Mouse (Mus musculus) regulatory T cell (primary cell): ENCODE measurements around the gene Prss46.

ENCODE experiments used
- in situ Hi-C: fragments of 300-600 bp; cut with MboI, MseI; formaldehyde crosslinking; loops from one replicate; pipeline ENCODE4 v1.15.1; 2025; ENCODE audit warnings: high pct_unique_total_duplicates

The Prss46 gene

DNA sequence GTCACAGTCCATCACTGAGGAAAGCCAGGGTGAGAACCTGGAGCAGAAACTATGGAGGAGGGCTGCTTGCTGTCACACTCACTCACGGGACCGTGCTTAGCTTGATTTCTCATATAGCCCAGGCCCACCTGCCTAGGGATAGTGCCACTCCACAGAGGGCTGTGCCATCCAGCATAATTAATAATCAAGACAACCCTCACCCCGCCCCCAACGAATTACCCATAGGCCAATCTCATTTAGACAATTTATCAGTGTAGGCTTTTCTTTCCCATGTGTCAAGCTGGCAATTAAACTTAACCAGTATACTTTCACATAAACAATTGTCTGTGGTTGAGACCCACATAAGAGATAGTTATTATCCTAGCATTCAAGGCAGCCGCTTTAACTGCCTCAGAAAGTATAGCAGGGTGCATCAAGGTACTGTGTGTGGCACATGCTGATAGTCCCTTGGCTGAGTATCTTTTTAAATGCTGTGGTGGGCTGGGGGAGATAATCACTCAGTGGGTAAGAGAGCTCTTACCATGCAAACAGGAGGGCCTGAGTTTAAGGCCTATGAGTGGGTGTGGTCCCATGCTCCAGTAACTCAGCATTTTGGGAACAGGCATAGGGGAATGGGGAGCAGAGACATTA, 14.8 kb downstream of the Prss46 start:
- in situ Hi-C loops, result no loop called here

DNA sequence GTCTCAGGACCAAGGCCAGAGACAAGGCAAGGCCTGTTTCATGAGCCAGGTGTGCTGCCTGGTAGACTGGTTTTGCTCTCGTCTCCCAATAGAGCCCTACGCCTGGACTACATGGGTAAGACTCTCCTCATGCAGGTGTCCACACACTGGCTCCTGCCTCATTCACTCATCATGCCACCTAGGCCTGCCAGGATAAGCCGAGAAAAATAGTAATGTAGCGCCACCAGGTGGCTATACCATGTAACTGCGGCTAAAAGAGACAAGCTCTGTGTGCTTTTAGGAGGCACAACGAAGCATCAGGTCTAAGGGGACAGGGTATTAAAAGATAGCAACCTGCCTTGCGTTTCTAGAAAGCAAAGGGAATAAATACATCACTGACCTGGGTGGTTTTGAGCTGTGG, 26.7 kb downstream of the Prss46 start:
- in situ Hi-C loops, result no loop called here

DNA sequence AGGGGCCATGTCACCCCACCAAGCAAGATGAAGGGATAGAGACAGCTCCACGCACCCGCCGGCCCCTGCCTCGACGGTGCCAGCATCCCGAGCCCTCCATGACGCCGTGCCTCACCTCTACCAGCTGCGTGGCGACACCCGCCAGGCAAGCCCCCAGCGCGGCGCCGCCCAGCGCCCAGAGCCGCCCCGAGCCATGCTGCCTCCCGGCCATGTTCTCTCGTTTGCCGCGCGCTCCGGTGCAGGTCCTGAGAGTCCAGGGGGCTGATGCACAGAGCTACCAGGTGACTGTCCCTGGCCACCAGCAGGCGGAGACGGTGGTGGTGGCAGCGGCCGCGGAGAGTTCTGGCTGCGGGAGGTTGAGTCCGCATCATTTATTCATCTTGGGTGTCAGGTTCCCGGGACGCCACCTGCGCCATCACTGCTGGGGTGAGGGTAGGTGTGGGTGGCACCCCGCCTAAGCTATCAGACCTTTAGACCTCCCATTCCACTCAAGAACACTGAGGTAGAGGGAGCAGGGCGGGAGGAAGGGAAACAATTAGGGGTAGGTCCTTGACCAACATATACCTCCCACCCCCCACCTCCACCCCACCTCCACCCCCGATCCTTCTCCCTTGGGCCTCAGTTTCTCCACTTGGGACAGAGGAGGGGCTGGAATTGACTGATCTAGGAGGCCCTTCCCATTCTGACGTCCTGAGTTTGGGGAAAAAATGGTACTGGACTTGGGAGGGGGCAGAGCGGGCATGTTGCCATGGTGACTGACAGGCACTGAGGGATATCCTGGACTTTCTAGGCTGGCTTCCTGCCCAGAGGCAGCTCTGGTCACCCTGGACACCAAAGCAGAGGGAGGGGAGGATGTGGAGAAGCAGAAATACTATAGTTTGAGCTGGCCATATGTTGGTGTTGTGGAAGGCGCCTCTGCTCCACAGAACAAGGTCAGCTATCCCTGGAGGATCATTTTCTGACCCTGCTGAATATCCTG, 29.7 kb downstream of the Prss46 start:
- in situ Hi-C loops, result no loop called here

DNA sequence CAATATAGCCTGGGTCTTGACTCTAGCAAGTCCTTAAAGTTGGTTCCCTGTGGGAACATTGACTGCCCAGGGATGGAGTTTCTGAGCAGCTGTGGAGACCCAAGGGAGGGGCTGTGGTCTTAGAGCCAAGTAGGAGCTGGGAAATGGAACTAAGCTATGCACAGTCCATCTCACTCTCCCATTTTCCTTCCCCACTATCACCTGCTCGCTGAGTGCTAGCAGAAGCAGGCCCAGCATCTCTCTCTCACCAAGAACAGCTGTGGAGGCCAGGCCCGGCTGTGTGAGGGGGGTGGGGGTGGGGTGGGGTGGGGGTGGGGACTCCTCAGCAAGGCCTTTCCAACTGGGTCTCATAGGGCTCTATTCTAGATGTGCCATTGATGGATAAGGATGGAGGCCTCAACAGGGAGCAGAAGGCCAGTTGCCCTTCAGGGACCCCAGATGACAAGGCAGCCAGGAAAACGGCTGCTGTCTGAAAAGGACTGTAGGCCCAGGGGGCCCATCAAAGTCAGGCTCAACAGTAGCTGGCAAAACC, 30.4 kb downstream of the Prss46 start:
- in situ Hi-C loops, result no loop called here

DNA sequence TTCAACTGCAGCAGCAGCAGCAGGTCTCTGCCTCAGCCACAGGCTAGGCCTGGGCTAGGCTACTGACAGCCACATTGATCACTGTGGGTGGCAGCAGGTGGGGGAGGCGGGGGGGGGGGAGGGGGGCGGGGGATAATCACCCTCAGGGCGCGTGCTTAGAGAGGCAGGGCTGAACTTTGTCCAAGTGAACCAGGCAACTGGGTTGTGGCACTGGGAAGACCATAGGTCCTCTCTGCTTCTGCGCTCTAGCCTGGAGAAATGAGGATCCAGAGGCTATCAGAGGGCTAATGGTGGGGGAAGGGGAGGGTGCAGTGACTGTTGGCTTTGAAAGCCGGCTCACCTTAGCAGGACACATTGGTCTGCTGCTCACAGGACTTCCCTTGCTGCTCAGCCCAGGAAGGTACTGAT, 31.0 kb downstream of the Prss46 start:
- in situ Hi-C loops, result no loop called here

DNA sequence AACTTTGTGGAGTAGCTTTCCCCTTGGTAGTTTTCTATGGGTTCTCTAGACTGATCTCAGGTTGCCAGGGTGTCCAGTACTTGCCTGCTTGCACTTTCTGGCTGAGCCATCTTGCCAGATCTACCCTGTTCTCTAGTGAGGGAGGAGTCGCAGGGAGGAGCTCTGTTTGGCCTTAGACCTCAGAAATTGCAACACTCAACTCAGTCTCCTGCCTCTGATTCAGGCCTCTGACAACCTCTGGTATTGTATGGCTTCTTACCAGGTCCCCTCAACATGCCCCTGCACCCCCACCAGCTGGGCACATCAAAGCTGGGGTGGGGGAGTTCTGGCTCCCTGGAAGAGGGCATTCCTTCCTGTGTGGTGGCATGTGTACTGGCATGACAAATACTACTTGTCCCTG, 33.0 kb downstream of the Prss46 start:
- in situ Hi-C loops, result no loop called here

DNA sequence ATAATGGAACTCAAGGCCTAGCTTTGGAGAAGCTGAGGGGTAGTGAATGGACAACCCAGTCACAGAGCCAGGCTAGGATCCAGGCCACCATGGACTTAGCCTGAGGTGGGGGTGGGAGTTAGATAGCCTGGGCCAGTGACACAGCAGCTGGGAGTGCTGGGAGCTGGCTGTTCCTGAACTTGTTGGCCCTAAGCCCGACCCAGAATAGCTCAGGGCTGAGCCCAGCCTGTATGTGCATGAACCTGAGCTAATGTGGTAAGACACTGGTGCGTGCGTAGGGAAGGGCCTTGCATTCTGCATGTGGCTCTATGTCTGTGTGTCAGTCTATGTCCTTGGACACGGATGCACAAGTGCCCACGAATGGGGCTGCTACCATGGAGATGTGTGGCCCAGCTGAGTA, 33.6 kb downstream of the Prss46 start:
- in situ Hi-C loops, result no loop called here

DNA sequence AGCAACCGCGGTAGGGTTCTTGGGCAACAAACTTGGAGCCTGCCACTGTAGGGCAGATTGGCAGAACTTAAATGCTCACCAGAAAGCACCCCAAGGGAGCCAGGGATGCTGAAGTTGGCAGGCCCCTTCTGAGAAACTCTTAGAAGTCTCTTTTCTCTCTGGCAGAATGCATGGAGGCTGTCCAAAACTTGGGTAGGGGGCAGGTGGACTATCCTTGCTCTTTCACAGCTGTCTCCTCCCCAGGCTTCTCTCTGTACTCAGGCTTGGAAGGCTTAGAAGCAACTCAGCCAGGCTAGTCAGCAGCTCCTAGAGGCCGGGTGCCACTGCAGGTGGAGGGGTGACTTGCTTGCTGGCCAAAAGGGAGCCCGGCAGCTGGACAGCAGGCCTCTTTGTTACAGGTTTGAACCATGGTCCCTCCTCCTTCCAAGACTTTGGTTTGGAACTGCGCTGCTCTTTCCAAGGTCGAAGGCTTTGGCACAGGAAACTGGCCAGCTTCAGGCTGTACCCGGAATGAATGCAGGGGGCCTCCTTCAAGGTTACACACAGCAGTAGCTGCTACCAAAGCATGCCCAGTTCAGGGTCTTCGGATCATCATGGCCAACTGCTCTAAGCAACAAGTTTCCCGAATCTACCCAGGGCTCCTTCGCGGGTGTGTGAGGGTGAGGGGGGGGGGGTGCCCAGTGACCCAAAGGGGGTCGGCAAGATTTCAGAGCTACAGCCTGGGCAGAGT, 35.0 kb downstream of the Prss46 start, which contains the start of gene Als2cl:
Gene Als2cl (plus strand): TSS at position 680 of the 730 bp plus-strand sequence.
- in situ Hi-C loops, result no loop called here

DNA sequence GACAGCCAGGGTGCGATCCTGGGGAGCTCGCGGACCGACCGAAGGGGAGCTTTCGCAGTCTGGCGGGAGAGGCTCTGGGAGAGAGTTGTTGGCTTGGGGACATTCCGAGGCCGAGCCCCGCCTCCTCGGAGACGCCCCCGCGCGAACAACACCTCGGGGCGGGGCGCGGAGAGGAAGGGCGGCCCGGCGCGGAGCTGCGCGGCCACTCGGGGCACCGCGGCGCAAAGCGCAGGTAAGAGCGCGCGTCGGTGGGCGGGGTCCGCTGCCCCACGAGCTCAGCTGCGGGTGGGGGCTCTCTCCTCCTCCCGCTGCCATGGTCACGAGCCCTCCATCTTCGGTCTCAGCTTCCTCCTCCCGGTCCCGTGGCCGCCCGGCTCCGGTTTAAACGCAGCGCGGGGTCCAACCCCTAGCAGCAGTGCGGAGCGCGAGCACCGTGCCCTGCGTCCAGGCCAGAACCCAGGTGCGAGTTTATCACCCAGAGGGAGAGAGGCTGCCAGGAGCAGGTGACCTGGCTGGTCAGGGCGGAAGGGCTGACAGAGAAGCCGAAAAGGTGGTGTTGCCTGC, 35.8 kb downstream of the Prss46 start, which contains the start of gene Tmie:
Gene Tmie (minus strand): TSS at position 116 of the 564 bp plus-strand sequence.
- in situ Hi-C loops, result no loop called here

DNA sequence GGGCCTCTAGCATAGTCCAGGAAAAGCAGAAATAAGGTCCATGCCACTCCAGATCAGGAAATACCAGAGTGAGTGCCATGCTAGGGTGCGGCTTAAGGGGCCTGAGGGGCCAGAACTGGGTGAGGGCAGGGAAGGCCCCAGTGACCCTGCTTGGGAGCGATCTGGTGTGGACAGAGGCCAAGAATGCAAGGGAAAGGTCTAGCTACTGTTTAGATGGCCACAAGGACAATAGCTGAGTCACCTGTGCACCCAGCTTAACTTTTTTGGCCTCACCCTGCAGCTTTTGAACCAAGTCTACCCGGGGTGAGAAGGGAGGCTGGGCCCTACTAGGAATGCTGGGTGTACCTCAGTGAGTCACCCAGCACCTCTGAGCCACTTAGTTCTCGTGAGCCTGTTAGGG, 36.5 kb downstream of the Prss46 start:
- in situ Hi-C loops, result no loop called here

DNA sequence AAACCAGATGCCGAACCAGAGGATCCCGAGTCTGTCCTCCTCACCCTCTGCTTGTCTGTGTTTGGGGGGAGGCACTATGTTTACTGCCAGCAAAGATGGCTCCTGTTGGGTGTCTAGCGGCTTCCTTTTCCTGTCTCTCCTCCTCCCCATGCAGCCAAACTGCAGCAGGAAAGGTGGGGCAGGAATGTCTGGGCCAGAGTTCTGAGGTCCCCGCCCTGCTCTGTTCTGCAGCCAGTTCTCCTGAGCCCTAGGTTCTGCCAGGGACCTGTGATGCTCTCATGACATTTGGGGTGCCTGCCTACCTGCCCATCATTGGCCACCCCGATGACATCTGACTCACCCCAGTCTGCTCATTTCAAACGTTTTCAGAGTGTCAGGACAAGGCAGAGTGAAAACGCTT, 37.6 kb downstream of the Prss46 start:
- in situ Hi-C loops, result no loop called here

DNA sequence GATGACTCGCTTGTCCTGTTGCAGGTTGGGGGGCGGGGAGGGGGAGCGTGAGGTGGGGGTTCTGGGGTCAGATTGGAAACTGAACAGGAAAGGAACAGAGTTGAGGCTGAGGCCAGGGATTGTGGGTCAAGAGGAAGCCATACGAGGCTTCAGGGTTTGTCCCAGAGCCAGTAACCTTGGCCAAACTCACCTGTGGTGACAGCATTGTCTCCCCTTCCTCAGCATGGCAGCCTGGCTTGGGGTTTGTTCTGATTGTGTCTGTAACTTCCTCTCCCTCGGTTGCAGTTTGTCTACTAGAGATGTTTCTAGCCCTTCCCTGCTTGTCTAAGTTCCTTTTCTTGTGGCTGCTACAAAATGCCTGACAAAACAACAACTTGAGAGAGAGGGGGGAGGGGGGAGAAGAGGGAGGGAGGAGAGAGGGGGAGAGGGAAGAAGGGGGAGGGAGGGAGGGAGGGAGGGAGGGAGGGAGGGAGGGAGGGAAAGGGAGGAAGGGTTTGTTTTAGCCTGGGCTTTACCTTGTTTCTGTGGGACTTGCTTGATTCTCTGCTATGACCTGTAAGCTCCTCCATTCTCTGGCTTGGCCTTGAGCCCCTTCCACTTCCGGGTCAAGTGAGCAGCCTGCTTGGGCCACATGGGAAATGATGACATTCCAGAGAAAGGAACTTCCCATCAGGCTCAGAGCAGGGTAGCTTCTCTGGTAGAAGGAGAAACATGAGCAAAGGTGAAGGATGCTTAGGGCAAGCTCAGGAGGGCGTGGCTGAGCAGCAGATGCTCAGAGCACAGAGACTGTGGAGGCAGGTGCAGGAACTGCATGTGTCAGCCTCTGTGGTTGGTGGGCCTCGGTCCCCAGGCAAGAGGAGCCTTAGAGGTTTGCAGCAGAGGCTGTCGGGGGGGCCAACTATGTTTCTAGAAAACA, 43.3 kb downstream of the Prss46 start:
- in situ Hi-C loops, result no loop called here

DNA sequence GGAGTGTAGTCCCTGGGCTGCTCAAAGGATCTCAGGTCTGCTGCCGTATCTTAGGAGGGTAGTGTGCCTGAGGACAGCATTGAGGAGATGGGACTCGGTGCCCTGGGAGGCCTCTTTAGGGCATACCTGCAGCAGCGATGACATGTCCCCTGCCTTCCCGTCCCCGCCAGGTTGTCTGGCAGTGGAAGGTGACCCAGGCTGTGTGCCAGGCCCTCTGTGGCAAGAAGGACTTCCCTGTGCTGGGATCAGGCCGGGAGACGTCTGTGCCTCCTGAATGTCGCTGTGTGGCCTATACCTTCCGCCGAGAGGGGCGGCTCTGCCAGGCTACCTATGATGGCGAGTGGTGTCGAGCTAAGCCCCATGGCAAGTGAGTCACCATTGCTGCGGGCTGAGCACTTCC, 44.6 kb downstream of the Prss46 start:
- in situ Hi-C loops, result no loop called here

DNA sequence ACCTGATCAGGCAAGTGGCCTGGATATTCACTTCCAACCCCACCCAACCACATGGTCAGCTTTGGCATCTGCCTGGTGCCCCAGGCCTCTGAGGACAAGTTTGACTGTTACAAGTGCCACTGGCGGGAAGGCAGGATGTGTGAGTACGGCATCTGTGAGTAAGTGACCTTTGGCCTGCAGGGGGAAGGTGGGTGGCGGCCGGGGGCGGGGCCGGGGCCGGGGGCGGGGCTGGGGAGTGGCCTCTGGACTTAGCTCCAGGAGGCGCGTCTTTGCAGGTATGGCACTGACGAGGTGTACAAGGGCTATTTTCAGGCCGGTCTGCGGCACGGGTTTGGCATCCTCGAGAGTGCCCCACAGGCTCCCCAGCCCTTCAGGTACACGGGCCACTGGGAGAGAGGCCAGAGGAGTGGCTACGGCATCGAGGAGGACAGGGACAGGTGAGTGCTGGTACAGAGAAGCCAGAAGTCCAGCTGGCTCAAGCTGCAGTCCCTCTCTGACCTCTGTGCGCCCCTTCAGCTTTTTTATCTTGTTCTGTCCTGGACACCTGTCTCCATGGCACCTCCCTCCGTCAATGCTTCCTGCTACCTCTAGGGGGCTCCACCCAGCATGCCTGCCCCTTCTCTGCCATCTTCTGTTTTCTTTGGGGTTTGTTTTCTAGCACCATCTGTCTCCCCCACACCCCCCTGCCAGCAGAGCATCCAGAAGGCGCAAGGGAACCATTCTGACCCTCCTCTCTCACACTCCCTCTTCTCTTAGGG, 45.9 kb downstream of the Prss46 start:
- in situ Hi-C loops, result no loop called here

DNA sequence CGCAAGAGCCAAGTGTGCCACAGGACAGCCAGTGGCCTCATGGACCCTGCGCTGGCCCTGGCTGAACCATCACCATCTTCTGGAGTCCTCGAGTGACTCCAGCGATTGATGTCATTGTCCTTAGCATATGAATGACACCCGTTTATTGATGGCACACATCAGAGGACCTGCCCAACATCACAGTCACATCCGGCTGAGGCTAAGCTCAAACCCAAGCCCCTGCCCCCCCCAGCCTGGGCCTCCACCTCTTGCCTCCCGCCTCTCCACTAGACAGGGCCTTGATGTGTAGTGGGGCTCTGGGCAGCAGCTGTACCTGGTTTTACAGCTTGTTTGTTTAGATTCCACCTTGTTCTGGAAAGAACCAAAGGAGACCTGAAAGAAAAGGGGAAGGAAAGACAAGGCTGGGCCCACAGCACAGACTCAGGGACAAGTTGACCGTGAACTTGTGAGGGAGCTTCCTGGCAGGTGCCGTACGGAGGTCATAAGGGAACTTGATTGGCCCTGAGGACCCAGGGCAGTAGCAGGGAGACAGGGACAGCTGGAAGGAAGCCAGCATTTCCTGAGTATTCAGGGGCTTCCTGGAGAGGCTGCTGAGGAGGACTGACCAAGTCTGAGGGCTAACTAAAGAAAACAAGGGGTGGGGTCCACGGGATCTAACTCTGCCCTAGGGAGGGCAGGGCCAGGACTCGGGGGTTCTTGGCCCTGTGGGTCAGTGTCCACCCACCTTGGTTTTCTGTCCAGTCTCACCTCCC, 46.9 kb downstream of the Prss46 start:
- in situ Hi-C loops, result no loop called here

DNA sequence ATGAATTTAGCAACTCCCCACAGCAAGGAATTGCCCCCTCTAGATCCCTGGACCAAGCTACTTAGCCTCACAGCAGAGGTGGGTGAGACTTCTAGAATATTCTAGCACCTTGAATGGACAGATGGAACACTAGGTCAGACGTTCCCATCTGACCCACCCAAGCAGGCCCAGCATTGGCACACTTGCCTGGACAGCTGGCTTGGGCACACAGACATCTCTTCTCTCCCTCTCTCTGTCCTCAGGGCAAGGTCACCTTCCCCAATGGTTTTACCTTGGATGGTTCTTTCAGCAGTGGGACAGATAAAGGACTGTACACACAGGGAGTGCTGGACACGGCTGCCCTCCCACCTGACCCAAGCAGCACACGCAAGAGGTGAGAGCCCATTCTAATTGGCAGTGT, 48.2 kb downstream of the Prss46 start:
- in situ Hi-C loops, result no loop called here

DNA sequence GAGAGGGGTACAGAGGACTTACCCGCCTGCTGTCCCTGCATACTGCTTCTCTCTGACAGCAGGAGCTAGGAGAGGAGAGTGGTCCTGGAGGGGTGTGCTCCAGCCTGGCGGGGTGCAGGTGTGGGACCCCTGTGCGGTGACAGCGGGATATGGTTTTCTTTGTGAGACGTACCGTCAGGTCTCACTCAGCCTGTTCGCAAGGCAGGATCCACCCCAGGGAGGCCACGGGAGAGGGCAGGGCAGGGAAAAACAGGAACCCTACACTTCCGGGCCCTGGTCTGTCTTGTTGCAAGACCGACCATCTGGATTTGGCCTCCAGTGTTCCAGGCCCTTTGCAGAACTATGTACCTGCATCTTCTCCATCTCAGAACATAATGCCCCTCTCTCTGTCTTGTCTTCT, 49.1 kb downstream of the Prss46 start:
- in situ Hi-C loops, result no loop called here

DNA sequence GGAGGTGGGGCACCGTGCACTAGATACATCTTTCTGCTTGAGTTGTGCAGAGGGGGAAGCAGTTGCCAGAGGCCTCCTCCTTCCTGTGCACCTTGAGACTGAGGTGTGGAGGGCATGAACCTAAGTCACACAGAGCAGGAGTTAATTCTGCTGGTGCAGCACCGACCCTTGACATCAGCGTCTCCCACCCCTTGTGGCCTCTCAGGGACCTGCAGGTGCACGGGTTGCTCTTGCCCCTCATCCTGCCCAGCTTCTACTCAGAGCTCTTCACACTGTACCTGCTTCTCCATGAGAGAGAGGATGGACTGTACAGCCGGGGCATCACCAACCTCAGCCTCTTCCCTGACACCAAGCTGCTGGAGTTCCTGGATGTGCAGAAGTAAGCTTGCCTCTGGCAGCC, 51.2 kb downstream of the Prss46 start:
- in situ Hi-C loops, result no loop called here

DNA sequence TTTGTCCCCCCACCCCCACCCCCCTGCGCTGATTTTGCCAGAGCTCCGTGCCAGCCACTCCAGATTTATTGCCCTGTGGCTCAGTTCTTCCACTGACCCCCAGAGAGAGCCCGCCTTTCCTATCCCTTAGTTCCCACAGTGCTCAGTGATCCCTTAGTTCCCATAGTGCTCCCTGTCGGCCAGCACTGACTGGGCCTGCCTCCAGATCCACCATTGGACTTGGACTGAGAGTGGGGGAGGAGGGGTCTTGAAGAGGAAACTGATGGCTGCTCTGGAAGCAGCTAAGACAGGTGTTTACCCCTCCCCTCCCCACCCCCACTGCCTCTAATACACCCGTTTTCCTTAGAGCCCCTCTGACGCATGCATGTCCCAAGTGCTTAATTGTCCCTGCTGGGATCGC, 51.7 kb downstream of the Prss46 start:
- in situ Hi-C loops, result no loop called here
